In genomic region chr6:127245814-127246440, GRCm38 (mm10) we compare ENCODE assay signal across 10 mouse cellular contexts.
DNase-seq lines count a peak whose midpoint lies in the region; ATAC-seq and TF ChIP-seq lines count a peak whose summit lies in the region.
"Had no signal": no experiment of that assay in that cellular context is flagged by ENCODE, and none has a peak within 500 bp of the region (broad histone marks: within the 10 kb centered on the region; RNA-seq: fewer than 3 reads in every experiment).

No protein-coding gene starts in this region.

- no peaks in the 10 kb centered on the region for H3K27me3 ChIP-seq in liver, embryonic 16.5 days (ENCODE audit: control insufficient read depth, insufficient read depth, low read depth, low read length)
- H3K27me3 ChIP-seq in hindbrain, embryonic 11.5 days (ENCODE audit: control insufficient read depth, insufficient read depth, low read length): no peaks in the 10 kb centered on the region
- H3K27me3 ChIP-seq: embryonic facial prominence, embryonic 13.5 days had no signal

- no peaks in the 10 kb centered on the region for H3K9me3 ChIP-seq in liver, embryonic 16.5 days (replicated peaks; ENCODE audit: control insufficient read depth, low read length)
- no peaks in the 10 kb centered on the region for H3K9me3 ChIP-seq in hindbrain, embryonic 11.5 days (ENCODE audit: control insufficient read depth, low read length)
- H3K9me3 ChIP-seq: embryonic facial prominence, embryonic 13.5 days had no signal

- H3K27ac ChIP-seq in gastrocnemius, adult 2 months: peak overlapping the region; percentile 46; the same call in 1 of the 2 replicates
- peak overlapping the region; percentile 82 for H3K27ac ChIP-seq in brown adipose tissue, adult 24 weeks (replicated peaks; ENCODE audit: low read depth, low read length)
- H3K27ac ChIP-seq in liver, embryonic 16.5 days (ENCODE audit: low read length): no peak overlapping the region; the same call in 1 of the 2 replicates
- no peak overlapping the region for H3K27ac ChIP-seq in hindbrain, embryonic 11.5 days (ENCODE audit: low read depth, low read length)
- H3K27ac ChIP-seq: embryonic facial prominence, embryonic 13.5 days had no signal

- peaks cover 5% of the 10 kb centered on the region; the same call in 1 of the 2 replicates for H3K4me1 ChIP-seq in brown adipose tissue, adult 24 weeks (ENCODE audit: control insufficient read depth, insufficient read depth, insufficient read length, low read length)
- peaks cover 8% of the 10 kb centered on the region for H3K4me1 ChIP-seq in liver, embryonic 16.5 days (ENCODE audit: control insufficient read depth, low read depth, low read length)
- peaks cover 2% of the 10 kb centered on the region for H3K4me1 ChIP-seq in hindbrain, embryonic 11.5 days (replicated peaks; ENCODE audit: control insufficient read depth, insufficient read depth, low read length)

- TF ChIP-seq CTCF in gastrocnemius, adult 2 months (IDR thresholded peaks at IDR 0.05): no peak

- WGBS in liver, embryonic 16.5 days (ENCODE audit: insufficient replicate concordance): 27% methylated on average over 4 of the region's 4 CpGs
- WGBS in hindbrain, embryonic 11.5 days: 88% methylated on average over 4 of the region's 4 CpGs

- peak overlapping the region; percentile 65 for H3K4me2 ChIP-seq in liver, embryonic 16.5 days (ENCODE audit: low read depth, low read length)
- H3K4me2 ChIP-seq in hindbrain, embryonic 11.5 days (replicated peaks; ENCODE audit: low read depth, low read length): no peak overlapping the region
- H3K4me2 ChIP-seq: embryonic facial prominence, embryonic 13.5 days; lung, embryonic 14.5 days had no signal

- no peaks in the 10 kb centered on the region for H3K36me3 ChIP-seq in liver, embryonic 16.5 days (ENCODE audit: control insufficient read depth, insufficient read depth)
- H3K36me3 ChIP-seq in hindbrain, embryonic 11.5 days (ENCODE audit: control insufficient read depth, insufficient read depth, low read length): no peaks in the 10 kb centered on the region
- H3K36me3 ChIP-seq: embryonic facial prominence, embryonic 13.5 days had no signal

- H3K9ac ChIP-seq in liver, embryonic 16.5 days (ENCODE audit: low read depth, low read length): peak overlapping the region; percentile 47
- no peak overlapping the region for H3K9ac ChIP-seq in hindbrain, embryonic 11.5 days (ENCODE audit: low read depth, low read length)
- H3K9ac ChIP-seq: embryonic facial prominence, embryonic 13.5 days; lung, embryonic 14.5 days had no signal

- H3K4me3 ChIP-seq in gastrocnemius, adult 2 months: peak overlapping the region; percentile 29
- peak overlapping the region; percentile 39 for H3K4me3 ChIP-seq in brown adipose tissue, adult 24 weeks (ENCODE audit: insufficient read depth, low read depth, low read length)
- H3K4me3 ChIP-seq in liver, embryonic 16.5 days (ENCODE audit: low read depth, low read length): peak overlapping the region; percentile 56
- H3K4me3 ChIP-seq in hindbrain, embryonic 11.5 days (ENCODE audit: low read depth, low read length): no peak overlapping the region
- H3K4me3 ChIP-seq: embryonic facial prominence, embryonic 13.5 days had no signal

- peak; percentile 82 for ATAC-seq in liver, embryonic 16.5 days (ENCODE audit: low read depth)
- ATAC-seq in hindbrain, embryonic 11.5 days (ENCODE audit: low FRiP score): no peak

- intact Hi-C loops in gastrocnemius, adult 2 months (cut with DNase I): no loop called here

- DNase-seq in gastrocnemius, adult 2 months: no peak
- DNase-seq in gastrocnemius, postnatal 4 days (ENCODE audit: low spot score in 2 of 2): no peak
- peak; percentile 77 to 83 for DNase-seq in spleen, postnatal 36 days (ENCODE audit: low spot score in 2 of 2)
- DNase-seq in hindbrain, embryonic 11.5 days (ENCODE audit: low spot score): no peak
- no peak for DNase-seq in left cerebral cortex, adult 11 months (ENCODE audit: low spot score)
- no peak for DNase-seq in gastrocnemius, postnatal 10 days
- DNase-seq: lung, embryonic 14.5 days had no signal

Comparison
In these comparisons a context has a peak if more than half of its experiments do, and no peak if none do; other contexts are left out.
1. DNase-seq: peak in spleen, postnatal 36 days (2 of 2); none in gastrocnemius, adult 2 months (single experiment), gastrocnemius, postnatal 4 days (0 of 2), hindbrain, embryonic 11.5 days (single experiment), left cerebral cortex, adult 11 months (single experiment) and gastrocnemius, postnatal 10 days (single experiment).
2. H3K27ac ChIP-seq: peak in gastrocnemius, adult 2 months (single experiment) and brown adipose tissue, adult 24 weeks (single experiment); none in liver, embryonic 16.5 days (single experiment) and hindbrain, embryonic 11.5 days (single experiment).